Mouse (Mus musculus): Measurements from ENCODE around the gene Fam20a.

DNA sequence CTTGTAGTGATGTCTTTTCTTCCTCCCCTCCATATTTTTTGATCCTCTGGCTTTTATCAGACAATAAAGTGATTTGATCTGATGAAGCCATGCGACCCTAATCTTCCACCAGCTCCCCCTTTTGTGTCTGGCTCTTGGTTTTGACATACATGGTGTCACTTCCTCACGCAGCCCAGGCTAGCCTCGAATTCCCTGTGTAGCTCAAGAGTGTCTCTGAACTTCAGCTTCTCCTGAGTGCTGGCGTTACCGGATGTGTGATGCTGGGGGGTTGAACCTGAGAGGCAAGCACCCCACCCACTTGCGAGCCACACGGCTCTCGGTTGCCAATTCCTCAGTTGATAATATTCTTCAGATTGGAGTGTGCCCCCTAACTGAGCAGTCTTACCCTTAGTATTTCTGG is 49.7 kb downstream of the Fam20a start:
- TF ChIP-seq POLR2A (IDR thresholded peaks at IDR 0.05; ENCODE audit: low read depth, low read length), result no peak
- TF ChIP-seq CTCF (IDR thresholded peaks at IDR 0.05; ENCODE audit: extremely low read depth, insufficient read length, insufficient replicate concordance, low read depth, low read length), result no peak

Data from small intestine, adult 2 months (tissue).